Mouse (Mus musculus): ENCODE measurements at regions not wholly inside any gene's neighbourhood (a gene's known extent, or its start where the extent isn't known, plus 50 kb on each side); places are given as distances from the start of the nearest gene placed in this dataset.
"Not testable (repeated sequence)": the region's sequence is repeated elsewhere in the genome, so short reads cannot be mapped to it uniquely, and the experiment has no call there.

DNA sequence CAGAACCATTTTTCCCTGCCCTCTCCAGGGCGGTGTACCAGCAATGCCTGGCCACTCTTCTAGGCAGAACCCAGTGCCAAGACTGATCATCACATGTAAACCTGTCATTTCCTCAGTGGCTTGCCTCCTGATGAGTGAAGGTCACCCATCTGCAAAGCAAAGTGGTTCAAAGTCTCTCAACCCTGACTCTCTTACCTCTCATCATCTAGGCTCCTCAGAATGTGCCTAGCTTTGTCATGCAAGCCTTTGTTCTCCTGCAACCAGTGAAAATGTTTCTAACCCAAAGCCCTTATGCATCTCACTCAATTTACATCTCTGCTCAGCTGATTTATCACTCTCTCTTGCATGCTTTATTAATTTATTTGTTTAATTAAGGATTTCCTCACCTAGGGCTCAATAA is 445.5 kb downstream of the Anxa1 start:
- Histone ChIP-seq H3K9ac (no peak overlapping the region), H3K4me2 (no peak overlapping the region), H3K4me1 (replicated peaks) (no peaks in the 10 kb centered on the region), H3K4me3 (no peak overlapping the region), H3K36me3 (no peaks in the 10 kb centered on the region), H3K27me3 (no peaks in the 10 kb centered on the region), H3K27ac (replicated peaks) (no peak overlapping the region), H3K9me3 (no peaks in the 10 kb centered on the region)
- no peak for ATAC-seq (ENCODE audit: low FRiP score, low read depth)
- 89% methylated on average over 1 of the region's 1 CpGs for WGBS

DNA sequence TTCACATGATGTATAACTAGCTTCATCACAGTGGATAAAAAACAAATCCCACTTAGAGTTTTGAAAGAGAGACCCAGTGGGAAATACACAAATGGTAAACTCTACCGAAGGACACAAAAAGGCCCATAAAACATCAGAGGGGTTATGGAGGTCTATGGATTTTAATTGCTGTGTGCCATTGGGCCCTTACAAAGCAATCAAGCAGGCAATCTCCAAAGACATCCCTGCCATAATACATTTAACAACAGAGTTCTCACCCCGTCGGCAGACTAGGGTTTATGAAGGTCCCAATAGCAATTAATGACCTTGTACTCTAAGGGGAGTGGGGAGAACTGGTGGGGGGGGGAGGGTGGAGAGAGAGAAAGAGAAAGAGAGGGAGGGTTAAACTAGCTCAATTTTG is 448.0 kb downstream of the Anxa1 start:
- H3K36me3 ChIP-seq: no peaks in the 10 kb centered on the region

DNA sequence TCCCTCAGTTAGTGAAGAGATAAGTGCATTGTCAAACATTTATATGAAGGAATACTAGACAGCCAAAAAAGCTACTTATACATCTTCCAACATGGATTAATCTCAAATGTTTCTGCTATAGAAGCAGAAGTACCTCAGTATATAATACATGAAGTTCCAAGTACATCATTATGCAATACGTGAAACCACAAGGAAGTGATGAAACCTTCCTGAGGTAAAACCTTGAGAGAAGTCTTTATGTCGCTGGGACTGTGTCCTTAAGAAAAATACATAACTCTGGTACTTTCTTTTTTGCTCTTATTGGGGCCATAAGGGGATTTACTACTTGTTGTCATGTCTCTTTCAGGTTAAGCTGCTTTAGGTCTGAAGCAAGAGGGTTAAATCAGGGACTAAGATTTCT is 469.6 kb downstream of the Anxa1 start:
- 88% methylated on average over 2 of the region's 2 CpGs for WGBS
- Histone ChIP-seq H3K27ac (replicated peaks) (no peak overlapping the region), H3K4me2 (no peak overlapping the region), H3K36me3 (no peaks in the 10 kb centered on the region), H3K27me3 (no peaks in the 10 kb centered on the region), H3K4me3 (no peak overlapping the region), H3K4me1 (replicated peaks) (no peaks in the 10 kb centered on the region), H3K9me3 (no peaks in the 10 kb centered on the region), H3K9ac (no peak overlapping the region)
- no peak for ATAC-seq (ENCODE audit: low FRiP score, low read depth)

More for the DNA sequence above, 448.0 kb downstream of the Anxa1 start:
- peak; percentile 30; the same call in 1 of the 2 replicates for ATAC-seq (ENCODE audit: low FRiP score, low read depth)
- 65% methylated on average over 3 of the region's 3 CpGs for WGBS
- no peak overlapping the region for H3K27ac ChIP-seq (replicated peaks)
- H3K27me3 ChIP-seq: no peaks in the 10 kb centered on the region
- no peak overlapping the region for H3K4me2 ChIP-seq
- no peak overlapping the region for H3K9ac ChIP-seq
- H3K9me3 ChIP-seq: no peaks in the 10 kb centered on the region
- H3K4me1 ChIP-seq (replicated peaks): no peaks in the 10 kb centered on the region
- no peak overlapping the region for H3K4me3 ChIP-seq

DNA sequence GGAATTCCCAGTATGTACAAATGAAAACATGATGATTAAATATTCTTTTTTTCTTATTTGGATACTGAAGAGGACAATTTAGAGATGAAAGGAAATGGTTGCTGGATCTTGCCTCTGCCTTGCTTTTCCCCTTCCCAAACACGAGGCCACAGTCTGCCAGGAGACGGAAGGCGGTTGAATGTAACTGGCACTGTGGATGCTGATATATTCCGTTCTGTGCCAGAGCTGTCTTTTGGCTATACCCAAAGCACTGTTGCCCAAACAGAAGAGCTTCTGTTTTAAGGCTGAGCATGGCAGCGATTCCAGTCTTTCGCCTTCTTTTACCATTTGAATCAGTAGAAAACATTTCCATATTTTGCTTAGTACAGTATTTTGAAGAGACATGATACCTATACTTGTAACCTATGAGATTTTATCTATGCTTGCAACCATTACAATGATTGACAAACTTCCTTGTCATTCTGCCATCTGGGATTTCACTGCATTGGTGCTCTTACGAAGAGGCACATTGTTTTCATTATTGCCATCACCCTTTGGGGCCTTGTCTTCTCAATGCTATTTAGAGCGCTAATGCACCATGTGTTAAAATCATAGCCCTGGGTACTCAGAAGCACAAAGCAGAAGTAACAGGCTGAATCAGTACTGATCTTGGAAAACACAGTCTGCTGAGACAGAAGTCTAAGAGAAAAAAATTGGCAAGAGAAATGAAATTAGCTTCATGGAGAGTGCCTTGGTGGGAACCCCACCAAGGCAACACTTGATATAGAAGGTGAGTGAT is 504.6 kb downstream of the Anxa1 start:
- no peak overlapping the region for H3K27ac ChIP-seq (replicated peaks)
- no peak overlapping the region for H3K9ac ChIP-seq
- H3K27me3 ChIP-seq: no peaks in the 10 kb centered on the region
- H3K4me2 ChIP-seq: no peak overlapping the region
- ATAC-seq (ENCODE audit: low FRiP score, low read depth): peak; percentile 69; the same call in 1 of the 2 replicates
- no peaks in the 10 kb centered on the region for H3K4me1 ChIP-seq (replicated peaks)
- no peaks in the 10 kb centered on the region for H3K9me3 ChIP-seq
- 78% methylated on average over 8 of the region's 8 CpGs for WGBS
- H3K4me3 ChIP-seq: no peak overlapping the region
- H3K36me3 ChIP-seq: no peaks in the 10 kb centered on the region

DNA sequence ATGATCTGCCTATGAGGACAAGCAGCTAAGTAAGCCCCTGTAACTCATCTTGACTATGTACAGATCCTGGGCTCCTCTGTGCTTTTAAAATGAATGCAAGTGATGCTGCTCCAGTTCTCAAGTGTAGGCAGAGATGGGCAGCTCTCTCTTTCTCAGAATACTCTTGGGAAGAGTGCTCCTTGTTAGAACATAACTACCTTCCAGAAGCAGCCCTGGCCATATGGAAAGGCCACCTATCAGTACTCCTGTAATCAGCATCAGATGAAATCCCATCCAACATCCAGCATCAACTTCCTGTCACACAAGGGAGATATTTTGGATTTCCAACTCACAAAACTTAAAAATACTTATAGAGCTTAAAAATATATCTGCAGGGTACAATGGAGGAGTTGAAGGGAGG is 509.8 kb downstream of the Anxa1 start:
- Histone ChIP-seq H3K27ac (replicated peaks) (no peak overlapping the region), H3K9ac (no peak overlapping the region), H3K9me3 (no peaks in the 10 kb centered on the region), H3K27me3 (no peaks in the 10 kb centered on the region), H3K36me3 (no peaks in the 10 kb centered on the region), H3K4me3 (no peak overlapping the region), H3K4me1 (replicated peaks) (no peaks in the 10 kb centered on the region), H3K4me2 (no peak overlapping the region)
- ATAC-seq (ENCODE audit: low FRiP score, low read depth): no peak

DNA sequence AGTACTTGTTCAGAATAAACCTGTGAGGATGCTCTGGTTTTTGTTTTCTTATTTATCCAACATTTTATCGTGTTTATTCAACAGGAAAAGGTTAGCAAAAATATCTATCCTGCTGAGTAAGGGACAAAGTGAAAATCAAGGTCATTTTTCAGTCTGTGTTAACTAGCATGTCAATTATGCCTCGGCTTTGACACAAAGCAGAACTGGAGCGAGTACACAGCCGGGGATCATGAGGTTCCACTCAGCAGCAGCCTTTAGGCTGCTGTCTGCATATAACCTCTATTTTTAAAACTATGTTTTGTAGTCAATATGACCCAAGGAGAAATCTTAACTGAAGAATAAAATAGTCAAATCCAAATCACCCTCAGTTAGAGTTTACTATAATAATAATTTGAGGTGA is 542.6 kb downstream of the Anxa1 start:
- no peaks in the 10 kb centered on the region for H3K36me3 ChIP-seq

DNA sequence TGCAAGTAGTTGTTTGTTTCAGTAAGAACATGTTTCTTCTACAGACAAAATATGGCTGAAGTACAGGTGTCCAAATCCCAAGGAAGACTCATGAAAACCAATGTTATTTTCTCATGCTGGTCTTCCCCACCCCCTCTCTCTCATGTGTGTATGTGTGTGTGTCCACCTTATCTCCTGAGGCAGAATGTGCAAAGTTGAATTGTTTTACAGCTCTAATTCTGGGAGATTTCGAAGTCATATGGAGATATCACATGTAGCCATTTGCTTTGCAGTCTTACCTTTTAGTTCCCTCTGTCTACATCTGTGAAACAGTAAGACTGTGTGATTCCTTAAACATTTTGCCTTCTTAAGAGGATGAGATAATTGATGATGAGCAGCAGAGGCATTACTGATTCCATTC is 582.8 kb downstream of the Anxa1 start:
- Histone ChIP-seq H3K4me3 (no peak overlapping the region), H3K27ac (replicated peaks) (no peak overlapping the region), H3K4me1 (replicated peaks) (no peaks in the 10 kb centered on the region), H3K36me3 (no peaks in the 10 kb centered on the region), H3K9me3 (no peaks in the 10 kb centered on the region), H3K4me2 (no peak overlapping the region), H3K27me3 (no peaks in the 10 kb centered on the region), H3K9ac (no peak overlapping the region)
- 100% methylated on average over 1 of the region's 1 CpGs for WGBS
- no peak for ATAC-seq (ENCODE audit: low FRiP score, low read depth)

More for the DNA sequence above, 542.6 kb downstream of the Anxa1 start:
- Histone ChIP-seq H3K27me3 (no peaks in the 10 kb centered on the region), H3K4me3 (no peak overlapping the region), H3K27ac (replicated peaks) (no peak overlapping the region), H3K4me2 (no peak overlapping the region), H3K4me1 (replicated peaks) (no peaks in the 10 kb centered on the region), H3K9me3 (no peaks in the 10 kb centered on the region), H3K9ac (no peak overlapping the region)
- WGBS: 53% methylated on average over 4 of the region's 4 CpGs
- ATAC-seq (ENCODE audit: low FRiP score, low read depth): no peak

DNA sequence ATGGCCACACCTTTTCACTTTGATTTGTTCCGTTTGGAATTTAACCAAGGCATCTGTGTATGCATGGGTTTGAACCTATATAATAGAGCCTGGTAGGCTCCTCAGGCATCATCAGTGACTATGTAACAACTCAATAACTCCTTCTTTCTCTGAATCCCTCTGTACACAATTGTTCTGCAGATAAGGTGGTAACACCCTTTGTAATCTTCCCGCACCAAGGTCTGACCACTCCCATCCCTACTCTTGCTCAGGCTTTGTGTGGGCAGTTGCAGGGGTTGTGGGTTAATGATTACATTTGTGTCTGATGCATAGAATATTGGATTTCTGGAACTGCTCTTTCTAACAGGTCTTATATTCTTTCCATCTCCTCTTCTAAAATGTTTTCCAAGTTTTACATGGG is 596.9 kb downstream of the Anxa1 start:
- no peak for ATAC-seq (ENCODE audit: low FRiP score, low read depth)
- H3K4me3 ChIP-seq: no peak overlapping the region
- H3K27me3 ChIP-seq: no peaks in the 10 kb centered on the region
- H3K9me3 ChIP-seq: no peaks in the 10 kb centered on the region
- no peak overlapping the region for H3K27ac ChIP-seq (replicated peaks)
- 79% methylated on average over 2 of the region's 2 CpGs for WGBS
- no peaks in the 10 kb centered on the region for H3K36me3 ChIP-seq
- H3K4me2 ChIP-seq: no peak overlapping the region
- no peak overlapping the region for H3K9ac ChIP-seq
- no peaks in the 10 kb centered on the region for H3K4me1 ChIP-seq (replicated peaks)

DNA sequence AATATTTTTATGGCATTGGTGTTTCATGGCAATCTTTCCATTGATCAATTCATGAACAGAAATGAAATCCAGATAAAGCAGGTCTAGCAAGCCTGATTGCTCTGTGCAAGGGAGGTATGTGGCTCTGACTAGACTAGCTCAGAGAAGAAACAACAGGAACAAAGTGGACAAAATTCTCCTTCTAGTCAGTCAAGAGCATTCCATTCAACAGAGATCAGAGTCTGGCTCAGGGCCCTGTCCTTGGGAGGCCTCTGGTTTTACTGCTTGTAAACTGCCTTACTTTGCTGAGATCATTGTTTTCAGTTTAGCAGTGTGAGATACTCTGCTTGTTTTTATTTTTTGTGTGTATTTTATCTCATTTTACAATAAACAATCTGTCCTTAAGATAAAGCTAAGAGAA is 607.2 kb downstream of the Anxa1 start:
- Histone ChIP-seq H3K9ac (no peak overlapping the region), H3K9me3 (no peaks in the 10 kb centered on the region), H3K4me1 (replicated peaks) (no peaks in the 10 kb centered on the region), H3K27me3 (no peaks in the 10 kb centered on the region), H3K27ac (replicated peaks) (no peak overlapping the region), H3K4me3 (no peak overlapping the region), H3K36me3 (no peaks in the 10 kb centered on the region), H3K4me2 (no peak overlapping the region)
- ATAC-seq (ENCODE audit: low FRiP score, low read depth): no peak

DNA sequence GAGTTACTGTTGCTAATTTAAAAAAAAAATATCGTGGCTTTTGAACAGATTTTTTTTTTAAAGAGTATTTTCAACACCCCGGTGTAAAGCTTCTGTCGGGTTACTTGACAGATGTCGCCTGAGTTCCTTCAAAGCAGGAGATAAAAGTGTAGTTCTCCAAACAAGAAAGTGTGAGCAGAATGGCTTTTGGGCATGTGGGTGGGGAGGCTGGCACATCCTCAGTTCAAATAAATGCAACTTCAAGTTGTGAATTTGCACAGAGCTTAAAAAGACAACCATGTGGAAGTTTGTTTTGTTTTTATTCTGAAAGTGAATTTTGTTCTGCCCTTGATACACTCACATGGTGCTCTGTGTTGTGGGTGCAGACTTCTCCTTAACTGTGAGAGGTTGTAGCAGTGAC is 612.9 kb downstream of the Anxa1 start:
- ATAC-seq (ENCODE audit: low FRiP score, low read depth): no peak
- WGBS: 70% methylated on average over 4 of the region's 4 CpGs
- no peaks in the 10 kb centered on the region for H3K36me3 ChIP-seq

DNA sequence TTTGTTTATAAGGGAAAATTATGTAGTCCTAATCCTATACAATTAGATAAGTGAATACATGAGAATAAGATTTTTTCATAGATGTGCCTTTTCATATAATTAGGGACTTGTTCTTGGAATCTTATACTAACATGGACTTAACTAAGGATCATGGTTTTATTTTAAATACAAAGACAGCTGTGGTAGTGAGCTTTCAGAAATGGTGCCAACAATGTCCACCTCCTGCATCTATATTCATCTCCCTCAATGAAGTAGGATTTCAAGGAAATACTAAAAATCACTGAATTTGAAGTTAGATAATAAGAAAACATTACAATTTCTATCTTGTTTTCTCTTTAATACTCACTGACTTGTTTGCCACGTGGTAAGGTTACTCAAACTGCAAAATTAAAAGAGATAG is 619.8 kb downstream of the Anxa1 start:
- WGBS: 53% methylated on average over 1 of the region's 1 CpGs
- Histone ChIP-seq H3K9ac (no peak overlapping the region), H3K27ac (replicated peaks) (no peak overlapping the region), H3K4me2 (no peak overlapping the region), H3K9me3 (no peaks in the 10 kb centered on the region), H3K4me1 (replicated peaks) (no peaks in the 10 kb centered on the region), H3K27me3 (no peaks in the 10 kb centered on the region), H3K36me3 (no peaks in the 10 kb centered on the region), H3K4me3 (no peak overlapping the region)
- ATAC-seq (ENCODE audit: low FRiP score, low read depth): no peak

More for the DNA sequence above, 612.9 kb downstream of the Anxa1 start:
- Histone ChIP-seq H3K4me1 (replicated peaks) (no peaks in the 10 kb centered on the region), H3K27me3 (no peaks in the 10 kb centered on the region), H3K9ac (no peak overlapping the region), H3K4me2 (no peak overlapping the region), H3K4me3 (no peak overlapping the region), H3K9me3 (no peaks in the 10 kb centered on the region), H3K27ac (replicated peaks) (no peak overlapping the region)

DNA sequence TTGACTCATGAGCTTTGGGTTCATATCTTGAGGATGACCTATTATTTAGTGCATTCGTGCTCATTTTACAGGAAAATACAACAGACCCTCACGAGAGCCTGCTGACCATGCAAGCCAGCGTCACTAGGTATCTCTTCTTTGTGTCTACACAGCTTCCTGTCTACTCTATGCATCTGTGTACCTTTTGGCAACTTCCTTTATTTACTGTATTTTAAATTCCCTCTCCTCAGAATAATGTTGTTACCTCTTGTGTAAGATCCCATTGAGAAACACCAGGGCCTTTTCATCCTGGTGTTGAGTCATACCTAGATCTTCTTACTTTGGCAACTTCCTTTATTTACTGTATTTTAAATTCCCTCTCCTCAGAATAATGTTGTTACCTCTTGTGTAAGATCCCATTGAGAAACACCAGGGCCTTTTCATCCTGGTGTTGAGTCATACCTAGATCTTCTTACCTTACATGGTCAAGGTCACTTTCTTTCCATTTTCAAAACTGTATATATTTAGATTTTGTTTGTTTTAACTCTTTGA is 639.1 kb upstream of the Rorb start:
- H3K9ac ChIP-seq; H3K36me3 ChIP-seq; H3K27ac ChIP-seq (replicated peaks); H3K4me2 ChIP-seq; H3K4me1 ChIP-seq (replicated peaks); ATAC-seq (ENCODE audit: low FRiP score, low read depth); H3K27me3 ChIP-seq; H3K9me3 ChIP-seq; H3K4me3 ChIP-seq: not testable (repeated sequence)
- WGBS: 88% methylated on average over 3 of the region's 3 CpGs
